Mouse (Mus musculus) E14TG2a.4 (cell line): ENCODE results near the gene Thbs3.

Experiments
- CTCF ChIP-seq: conservative IDR thresholded peaks from 2 replicates; pipeline ENCODE4 v1.5.1; 2014; ENCODE audit warnings: low read length
- NANOG ChIP-seq: IDR thresholded peaks from 2 replicates; pipeline ENCODE4 v1.6.1; 2014; ENCODE audit warnings: borderline replicate concordance, low read length, mixed read lengths
- POU5F1 ChIP-seq: IDR thresholded peaks from 2 replicates; pipeline ENCODE4 v1.6.1; 2014; ENCODE audit warnings: low read length, borderline replicate concordance

GRCm38 (mm10) chr3:89246261-89247100, 31.5 kb downstream of the Thbs3 start, which contains the start of gene Trim46:
- peak; percentile 86 for TF ChIP-seq CTCF
- TF ChIP-seq POU5F1: no peak
- no peak for TF ChIP-seq NANOG
